In genomic region chr5:79558491-79558890, GRCm38 (mm10) we compare ENCODE assay signal across 16 mouse cellular contexts.
"Had no signal": no experiment of that assay in that cellular context is flagged by ENCODE, and none has a peak within 500 bp of the region (broad histone marks: within the 10 kb centered on the region; RNA-seq: fewer than 3 reads in every experiment).

No protein-coding gene starts in this region.

- DNase-seq: gastrocnemius, postnatal 25 days; heart, adult 18-20 months; heart, postnatal 10 days; heart, postnatal 4 days; kidney, adult 18-20 months; kidney, adult 8-10 months; kidney, postnatal 10 days; kidney, postnatal 25 days; kidney, postnatal 4 days; liver; liver, embryonic 13.5 days; liver, postnatal 0 days had no signal

- ATAC-seq: hindbrain, embryonic 16.5 days; inflammation-experienced regulatory T-cells, adult 6 months; intestine, embryonic 15.5 days; intestine, postnatal 0 days; liver, postnatal 0 days had no signal
